Mouse (Mus musculus): ENCODE measurements around the gene Klhl41. TPM values are rescaled to one million over a fixed set of nuclear protein-coding genes. Genes with fewer than 3 reads are reported as not detected.

The Klhl41 gene
- polyA plus RNA-seq, 1 experiment = 5.1 TPM

DNA sequence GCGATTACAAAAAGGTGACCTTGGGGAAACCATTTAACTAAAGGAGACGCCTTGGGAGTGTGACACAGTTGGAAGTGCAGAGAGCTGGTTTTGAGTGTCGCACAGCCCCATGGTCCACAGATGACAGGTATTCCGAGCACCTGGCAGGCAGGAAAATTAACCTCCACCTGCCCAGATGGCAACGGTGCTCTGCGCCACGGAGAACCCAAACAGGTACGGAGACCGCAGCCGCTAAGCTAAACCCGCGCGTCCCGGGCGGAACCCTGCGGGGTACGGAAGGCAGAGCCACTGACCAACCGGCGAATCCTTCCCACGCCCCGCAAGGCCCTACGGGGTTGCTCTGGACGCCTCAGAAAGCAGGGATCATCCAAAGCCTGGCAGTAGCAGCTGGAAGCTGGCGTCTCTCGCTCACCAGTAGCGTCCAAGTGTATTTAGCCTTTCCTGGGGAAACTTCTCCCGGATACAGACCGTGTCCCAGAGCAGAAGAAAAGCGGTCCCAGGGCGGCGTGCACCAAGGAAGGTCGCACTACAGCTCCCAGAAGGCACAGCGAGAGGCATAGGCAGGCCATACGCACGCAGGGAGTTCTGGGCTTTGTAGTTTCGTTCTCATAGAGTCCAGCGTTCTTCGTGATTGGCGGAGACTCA is 43.2 kb downstream of the Klhl41 start, which contains the start of gene Fastkd1:
Gene Fastkd1 (minus strand): TSS at position 536 of the 645 bp plus-strand sequence.
- H3K4me1 ChIP-seq (ENCODE audit: control insufficient read depth, insufficient read depth, low read length) = peaks cover 6% of the 10 kb centered on the region; the same call in 1 of the 2 replicates
- under 1% methylated on average over 39 of the region's 39 CpGs for WGBS
- DNase-seq = peak; percentile 79
- TF ChIP-seq POLR2A (IDR thresholded peaks at IDR 0.05; ENCODE audit: borderline replicate concordance, extremely low read depth, low read depth, low read length) = peak; percentile 51; the same call in 1 of the 2 replicates
- no peak for TF ChIP-seq CTCF (IDR thresholded peaks at IDR 0.05; ENCODE audit: insufficient read depth, low read length)
- peak within 1 kb of the TSS; percentile 96 for H3K4me3 ChIP-seq (replicated peaks; ENCODE audit: extremely low read depth, low read depth, low read length)

DNA sequence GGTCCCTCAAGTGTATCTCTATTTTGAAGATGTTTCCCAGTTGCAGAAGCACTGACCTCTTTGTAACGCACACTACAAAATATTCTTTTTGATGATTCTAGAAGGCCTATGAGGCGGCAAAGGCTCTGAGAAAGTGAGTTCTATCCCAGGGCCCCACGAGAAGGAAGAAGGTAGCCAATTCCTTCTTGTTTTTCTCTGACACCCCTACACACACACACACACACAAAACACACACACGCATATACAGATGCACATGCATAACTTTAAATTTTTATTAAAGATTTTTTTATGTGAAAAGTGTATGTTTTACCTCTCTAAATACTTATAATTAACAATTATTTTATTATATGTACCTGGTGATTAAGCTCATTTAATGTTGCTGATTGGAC is 43.7 kb downstream of the Klhl41 start:
- WGBS = 20% methylated on average over 4 of the region's 4 CpGs
- DNase-seq = no peak
- H3K4me3 ChIP-seq (replicated peaks; ENCODE audit: extremely low read depth, low read depth, low read length) = no peak overlapping the region
- TF ChIP-seq POLR2A (IDR thresholded peaks at IDR 0.05; ENCODE audit: borderline replicate concordance, extremely low read depth, low read depth, low read length) (no peak), CTCF (IDR thresholded peaks at IDR 0.05; ENCODE audit: insufficient read depth, low read length) (no peak)
- peaks cover 6% of the 10 kb centered on the region; the same call in 1 of the 2 replicates for H3K4me1 ChIP-seq (ENCODE audit: control insufficient read depth, insufficient read depth, low read length)

DNA sequence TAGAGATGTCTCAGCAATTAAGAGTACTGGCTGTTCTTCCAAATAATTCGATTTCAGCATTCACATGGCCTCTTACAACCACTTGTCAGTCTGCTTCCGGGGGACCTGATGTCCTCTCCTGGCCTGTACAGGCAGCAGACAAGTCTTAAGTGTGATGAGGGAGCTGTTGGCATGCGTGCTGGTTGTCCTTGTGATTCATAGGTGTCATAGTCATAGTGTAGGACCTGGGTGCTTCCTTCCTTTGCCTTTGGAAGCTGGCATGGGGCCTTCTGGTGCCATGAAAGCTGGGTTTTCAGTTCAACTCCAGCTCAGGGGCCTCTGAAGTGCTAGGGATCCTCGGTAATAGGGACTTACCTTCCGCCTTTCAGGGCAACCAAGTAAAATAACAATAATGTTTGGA is 44.2 kb downstream of the Klhl41 start:
- TF ChIP-seq CTCF (IDR thresholded peaks at IDR 0.05; ENCODE audit: insufficient read depth, low read length) = no peak
- no peak for TF ChIP-seq POLR2A (IDR thresholded peaks at IDR 0.05; ENCODE audit: borderline replicate concordance, extremely low read depth, low read depth, low read length)

DNA sequence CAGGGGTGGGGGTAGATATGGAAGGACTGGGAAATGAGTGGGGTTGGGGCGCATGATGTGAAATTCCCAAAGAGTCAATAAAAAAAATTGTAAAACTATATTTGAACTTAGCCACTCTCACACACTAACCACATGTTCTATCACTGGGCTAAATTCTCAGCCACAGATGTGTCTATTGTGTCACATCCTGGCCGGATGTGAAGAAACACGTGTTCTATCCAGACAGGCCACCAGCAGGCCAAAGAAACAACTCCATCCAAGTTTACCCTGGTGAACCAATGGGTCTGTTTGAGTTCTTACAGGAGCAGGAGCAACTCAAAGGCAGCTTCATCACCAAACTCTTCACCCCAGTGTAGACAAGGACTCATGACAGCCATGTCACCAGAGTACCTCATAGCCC is 46.6 kb downstream of the Klhl41 start:
- no peak for DNase-seq
- WGBS = 53% methylated on average over 3 of the region's 3 CpGs
- TF ChIP-seq CTCF (IDR thresholded peaks at IDR 0.05; ENCODE audit: insufficient read depth, low read length) (no peak), POLR2A (IDR thresholded peaks at IDR 0.05; ENCODE audit: borderline replicate concordance, extremely low read depth, low read depth, low read length) (no peak)

More for the DNA sequence above, 44.2 kb downstream of the Klhl41 start:
- H3K4me1 ChIP-seq (ENCODE audit: control insufficient read depth, insufficient read depth, low read length) = peaks cover 6% of the 10 kb centered on the region; the same call in 1 of the 2 replicates
- no peak overlapping the region for H3K4me3 ChIP-seq (replicated peaks; ENCODE audit: extremely low read depth, low read depth, low read length)
- no peak for DNase-seq
- WGBS = 76% methylated on average over 5 of the region's 5 CpGs

DNA sequence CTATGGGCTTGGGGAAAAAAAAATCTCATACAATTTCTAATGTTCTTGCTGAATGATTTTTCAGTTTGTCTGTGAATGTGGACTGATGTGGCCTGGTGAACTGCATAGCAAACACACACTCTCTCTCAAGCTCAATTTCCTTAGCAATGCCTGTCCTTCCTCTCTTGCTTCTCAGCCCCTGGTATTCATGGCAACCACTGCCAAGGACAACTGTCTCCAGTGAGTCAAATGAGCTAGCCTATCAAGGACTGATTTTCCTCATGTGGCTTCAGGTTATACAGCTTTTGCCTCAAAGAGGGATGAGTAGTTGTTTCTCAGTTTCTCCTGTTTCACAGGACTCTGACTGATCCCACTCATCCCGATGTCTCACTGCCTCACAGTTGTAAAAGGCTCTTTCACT is 49.2 kb downstream of the Klhl41 start:
- TF ChIP-seq POLR2A (IDR thresholded peaks at IDR 0.05; ENCODE audit: borderline replicate concordance, extremely low read depth, low read depth, low read length) (no peak), CTCF (IDR thresholded peaks at IDR 0.05; ENCODE audit: insufficient read depth, low read length) (no peak)
- WGBS = 76% methylated on average over 1 of the region's 1 CpGs
- no peak for DNase-seq
- Histone ChIP-seq H3K4me3 (replicated peaks; ENCODE audit: extremely low read depth, low read depth, low read length) (no peak overlapping the region), H3K4me1 (ENCODE audit: control insufficient read depth, insufficient read depth, low read length) (peaks cover 3% of the 10 kb centered on the region; the same call in 1 of the 2 replicates)

More for the DNA sequence above, 46.6 kb downstream of the Klhl41 start:
- Histone ChIP-seq H3K4me3 (replicated peaks; ENCODE audit: extremely low read depth, low read depth, low read length) (no peak overlapping the region), H3K4me1 (ENCODE audit: control insufficient read depth, insufficient read depth, low read length) (peaks cover 6% of the 10 kb centered on the region; the same call in 1 of the 2 replicates)

DNA sequence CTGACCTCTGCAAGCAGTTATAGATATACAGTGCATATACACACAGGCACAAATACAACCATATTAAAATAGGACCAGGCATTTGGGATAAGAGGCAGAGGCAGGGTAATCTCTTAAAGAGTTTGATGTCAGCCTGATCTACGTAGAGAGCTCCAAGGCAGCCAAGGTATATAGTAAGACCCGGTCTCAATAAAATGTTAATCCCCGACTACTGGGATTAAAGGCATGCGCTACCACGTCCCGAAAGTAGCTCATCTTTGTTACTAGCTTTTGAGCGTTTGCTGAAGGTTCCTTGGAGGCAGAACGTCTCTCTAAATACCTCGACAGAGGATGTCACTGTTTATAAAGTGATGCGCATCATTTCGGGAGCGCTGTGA is 52.3 kb downstream of the Klhl41 start, which contains the start of gene Ppig:
Gene Ppig (plus strand): TSS at position 273 of the 377 bp plus-strand sequence.
- DNase-seq = no peak
- Histone ChIP-seq H3K4me1 (ENCODE audit: control insufficient read depth, insufficient read depth, low read length) (peaks cover 5% of the 10 kb centered on the region), H3K4me3 (replicated peaks; ENCODE audit: extremely low read depth, low read depth, low read length) (peak within 1 kb of the TSS; percentile 96)
- TF ChIP-seq CTCF (IDR thresholded peaks at IDR 0.05; ENCODE audit: insufficient read depth, low read length) (no peak), POLR2A (IDR thresholded peaks at IDR 0.05; ENCODE audit: borderline replicate concordance, extremely low read depth, low read depth, low read length) (no peak)
- WGBS = 4% methylated on average over 12 of the region's 12 CpGs

DNA sequence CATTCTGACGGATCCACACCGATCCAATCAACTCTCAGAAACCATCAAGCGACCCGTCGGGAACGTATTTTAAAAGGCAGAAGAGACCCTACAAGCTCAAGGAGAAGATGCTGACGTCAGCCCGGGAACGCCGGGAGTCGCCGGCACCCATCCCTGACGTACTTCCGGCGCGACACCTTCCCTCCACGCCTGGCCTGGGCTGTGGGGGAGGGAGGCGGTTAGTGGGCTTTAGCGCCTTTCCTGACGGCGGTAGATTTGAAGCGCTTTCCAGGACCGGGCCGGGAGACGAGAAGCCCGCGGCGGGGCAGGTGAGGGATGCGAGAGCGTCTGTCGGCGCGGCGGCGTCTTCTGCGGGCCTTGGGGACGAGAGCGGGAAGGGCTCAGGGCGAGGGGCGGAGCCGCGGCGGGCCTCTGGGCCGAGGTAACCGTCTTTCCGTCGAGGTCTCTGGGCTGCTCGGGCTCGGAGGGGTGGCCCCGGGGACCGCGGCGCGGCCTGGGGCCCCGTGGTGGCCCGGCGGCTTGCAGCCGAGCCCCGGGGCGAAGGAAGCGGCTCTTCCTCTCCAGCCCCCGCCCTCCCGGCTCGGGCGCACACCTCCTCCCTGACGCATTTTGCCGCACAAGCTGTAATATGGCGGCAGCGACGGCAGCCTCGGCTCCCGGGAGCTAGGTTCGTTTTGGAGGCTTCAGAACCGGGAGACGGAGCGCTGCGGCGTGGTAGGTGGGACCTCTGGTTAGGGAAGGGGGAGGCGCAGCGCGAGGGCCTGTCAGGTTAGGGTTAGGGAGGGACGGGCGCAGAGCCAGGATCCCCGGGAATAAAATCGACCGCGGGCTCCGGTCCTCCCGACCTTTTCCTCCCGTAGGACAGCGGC is 53.0 kb downstream of the Klhl41 start:
- under 1% methylated on average over 91 of the region's 91 CpGs for WGBS

DNA sequence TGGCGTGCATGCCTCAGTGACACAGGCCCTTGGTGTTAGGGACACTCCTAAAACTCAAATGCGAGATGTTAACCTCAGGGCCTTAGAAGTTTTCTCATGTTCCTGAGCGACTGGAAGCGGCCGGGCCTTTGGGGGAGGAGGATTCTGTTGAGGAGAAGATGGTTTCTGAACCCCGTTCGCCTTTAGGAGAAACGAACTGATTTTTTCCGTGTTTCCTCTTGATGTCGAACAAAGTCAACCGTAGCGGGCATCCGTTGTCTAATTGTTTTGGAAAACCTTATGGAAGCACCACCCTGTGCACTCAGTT is 53.6 kb downstream of the Klhl41 start:
- under 1% methylated on average over 13 of the region's 13 CpGs for WGBS
- DNase-seq = no peak
- TF ChIP-seq CTCF (IDR thresholded peaks at IDR 0.05; ENCODE audit: insufficient read depth, low read length) (no peak), POLR2A (IDR thresholded peaks at IDR 0.05; ENCODE audit: borderline replicate concordance, extremely low read depth, low read depth, low read length) (no peak)
- H3K4me3 ChIP-seq (replicated peaks; ENCODE audit: extremely low read depth, low read depth, low read length) = peak overlapping the region; percentile 96
- peaks cover 5% of the 10 kb centered on the region for H3K4me1 ChIP-seq (ENCODE audit: control insufficient read depth, insufficient read depth, low read length)

More for the DNA sequence above, 53.0 kb downstream of the Klhl41 start:
- peak; percentile 95 for DNase-seq
- peak; percentile 67; the same call in 1 of the 2 replicates for TF ChIP-seq POLR2A (IDR thresholded peaks at IDR 0.05; ENCODE audit: borderline replicate concordance, extremely low read depth, low read depth, low read length)
- no peak for TF ChIP-seq CTCF (IDR thresholded peaks at IDR 0.05; ENCODE audit: insufficient read depth, low read length)
- peaks cover 5% of the 10 kb centered on the region for H3K4me1 ChIP-seq (ENCODE audit: control insufficient read depth, insufficient read depth, low read length)
- H3K4me3 ChIP-seq (replicated peaks; ENCODE audit: extremely low read depth, low read depth, low read length) = peak overlapping the region; percentile 96

Other genes starting within 250 kb of the Klhl41 start
- 10.3 and 13.6 TPM in 2 replicates for gene Lrp2, start 84.1 kb upstream of the Klhl41 start, polyA plus RNA-seq (2012; rRNA removed)
- 1.4 and 2.2 TPM in 2 replicates for gene Bbs5, start 22.9 kb upstream of the Klhl41 start, polyA plus RNA-seq (2012; rRNA removed)
- gene Fastkd1, start 43.4 kb downstream of the Klhl41 start, polyA plus RNA-seq (2012; rRNA removed) = 3.4 and 4.3 TPM in 2 replicates
- 1.2 and 2.2 TPM in 2 replicates for gene Ppig, start 52.4 kb downstream of the Klhl41 start, polyA plus RNA-seq (2012; rRNA removed)
- gene Ccdc173, start 119.5 kb downstream of the Klhl41 start, polyA plus RNA-seq (2012; rRNA removed) = 0.37 and 0.54 TPM in 2 replicates
- 42.1 and 57.2 TPM in 2 replicates for gene Phospho2, start 119.5 kb downstream of the Klhl41 start, polyA plus RNA-seq (2012; rRNA removed)
- gene Klhl23, start 151.8 kb downstream of the Klhl41 start, polyA plus RNA-seq (2012; rRNA removed) = 3.0 and 5.8 TPM in 2 replicates
- gene Ssb, start 191.4 kb downstream of the Klhl41 start, polyA plus RNA-seq (2012; rRNA removed) = 1.7 and 4.2 TPM in 2 replicates
- 4.0 and 4.6 TPM in 2 replicates for gene Mettl5, start 215.5 kb downstream of the Klhl41 start, polyA plus RNA-seq (2012; rRNA removed)
- 10.2 and 14.3 TPM in 2 replicates for gene Ubr3, start 227.1 kb downstream of the Klhl41 start, polyA plus RNA-seq (2012; rRNA removed)